Mouse (Mus musculus) lung, postnatal 25 days (tissue): ENCODE measurements around the gene Gm20388.
"Not testable (repeated sequence)": the region's sequence is repeated elsewhere in the genome, so short reads cannot be mapped to it uniquely, and the experiment has no call there.

Source experiments
- DNase-seq: peaks from one replicate; pipeline ENCODE4 v3.0.0; 2022; ENCODE audit warnings: low spot score

Gene Gm20388

GRCm38 (mm10) chr8:123041008-123041773, 3130.6 kb downstream of the Gm20388 start:
- peak; percentile 73 for DNase-seq

GRCm38 (mm10) chr8:123041774-123042105, 3131.1 kb downstream of the Gm20388 start:
- no peak for DNase-seq

GRCm38 (mm10) chr8:123042158-123042973, 3131.7 kb downstream of the Gm20388 start, which contains the start of gene Ankrd11:
Gene Ankrd11, minus strand, starts transcription at chr8:123042277.
- peak; percentile 100 for DNase-seq

GRCm38 (mm10) chr8:123042974-123043625, 3132.5 kb downstream of the Gm20388 start:
- no peak for DNase-seq

GRCm38 (mm10) chr8:123043941-123044340, 3133.3 kb downstream of the Gm20388 start:
- peak; percentile 45 for DNase-seq

GRCm38 (mm10) chr8:123044743-123045425, 3134.2 kb downstream of the Gm20388 start:
- DNase-seq = not testable (repeated sequence)

- DNase-seq = no peak
Measured at GRCm38 (mm10) chr8:123046706-123047105, 3136.1 kb downstream of the Gm20388 start.

- no peak for DNase-seq
Measured at GRCm38 (mm10) chr8:123047827-123048226, 3137.2 kb downstream of the Gm20388 start.

GRCm38 (mm10) chr8:123048402-123048801, 3137.8 kb downstream of the Gm20388 start:
- no peak for DNase-seq

GRCm38 (mm10) chr8:123051458-123051857, 3140.8 kb downstream of the Gm20388 start:
- no peak for DNase-seq

- no peak for DNase-seq
Measured at GRCm38 (mm10) chr8:123062721-123063120, 3152.1 kb downstream of the Gm20388 start, which contains the start of gene Spg7. Gene Spg7, plus strand, starts transcription at chr8:123062942.

GRCm38 (mm10) chr8:123064072-123064471, 3153.4 kb downstream of the Gm20388 start:
- DNase-seq = no peak

- no peak for DNase-seq
Measured at GRCm38 (mm10) chr8:123064809-123065213, 3154.2 kb downstream of the Gm20388 start.

- DNase-seq = peak; percentile 97
Measured at GRCm38 (mm10) chr8:123065214-123066100, 3154.8 kb downstream of the Gm20388 start.

GRCm38 (mm10) chr8:123066101-123066683, 3155.6 kb downstream of the Gm20388 start:
- no peak for DNase-seq

- DNase-seq = no peak
Measured at GRCm38 (mm10) chr8:123071176-123071575, 3160.5 kb downstream of the Gm20388 start.

GRCm38 (mm10) chr8:123077213-123077612, 3166.6 kb downstream of the Gm20388 start:
- DNase-seq = no peak

- DNase-seq = no peak
Measured at GRCm38 (mm10) chr8:123082993-123083392, 3172.4 kb downstream of the Gm20388 start.

- no peak for DNase-seq
Measured at GRCm38 (mm10) chr8:123083610-123084009, 3173.0 kb downstream of the Gm20388 start.

GRCm38 (mm10) chr8:123087289-123087688, 3176.6 kb downstream of the Gm20388 start:
- DNase-seq = no peak
